Mouse (Mus musculus) liver, embryonic 13.5 days (tissue): Measurements from ENCODE around the gene Mboat2. TPM values are rescaled to one million over a fixed set of nuclear protein-coding genes. Genes with fewer than 3 reads are reported as not detected.
A peak's percentile ranks its signal among the peaks of the same experiment; 100 is the strongest.

Source experiments
- ATAC-seq: fragments of 200-750 bp; cut with Nextera tagmentation; 2 replicates; pipeline ENCODE4 v1.8.0; 2017; ENCODE audit warnings: low read depth, mild to moderate bottlenecking, moderate number of reproducible peaks, moderate library complexity
- DNase-seq: peaks from one replicate; pipeline ENCODE4 v3.0.0; 2022
- H3K27ac ChIP-seq: fragments of 300-500 bp; sonication (generic); 2 replicates; pipeline ENCODE4 v1.5.1; 2015; ENCODE audit warnings: moderate library complexity, mild to moderate bottlenecking, inconsistent platforms
- H3K27me3 ChIP-seq: fragments of 300-500 bp; sonication (generic); 2 replicates; pipeline ENCODE4 v1.6.1; 2015; ENCODE audit warnings: mild to moderate bottlenecking, inconsistent platforms
- H3K36me3 ChIP-seq: fragments of 300-500 bp; sonication (generic); 2 replicates; pipeline ENCODE4 v1.6.1; 2015; ENCODE audit warnings: mild to moderate bottlenecking, inconsistent platforms
- H3K4me1 ChIP-seq: fragments of 300-500 bp; sonication (generic); replicated peaks from 2 replicates; pipeline ENCODE4 v1.6.1; 2015; ENCODE audit warnings: inconsistent platforms
- H3K4me2 ChIP-seq: fragments of 300-500 bp; sonication (generic); 2 replicates; pipeline ENCODE4 v1.6.1; 2015; ENCODE audit warnings: inconsistent platforms, mild to moderate bottlenecking, moderate library complexity
- H3K4me3 ChIP-seq: fragments of 300-500 bp; sonication (generic); replicated peaks from 2 replicates; pipeline ENCODE4 v1.5.1; 2015; ENCODE audit warnings: mild to moderate bottlenecking, inconsistent platforms
- H3K9ac ChIP-seq: fragments of 300-500 bp; sonication (generic); 2 replicates; pipeline ENCODE4 v1.6.1; 2015; ENCODE audit warnings: mild to moderate bottlenecking, inconsistent platforms
- H3K9me3 ChIP-seq: fragments of 300-500 bp; sonication (generic); replicated peaks from 2 replicates; pipeline ENCODE4 v1.6.1; 2016; ENCODE audit warnings: inconsistent platforms
- WGBS: fragments of 180-500 bp; shearing (Covaris S2); methylation state at CpG from one replicate; pipeline ENCODE4 v1.1.7; 2015; ENCODE audit not compliant: insufficient replicate concordance; 5-methylcytosine and 5-hydroxymethylcytosine counted together
- polyA plus RNA-seq: library from polyadenylated mRNA; unstranded; fragments of >200 nt; fragmentation: Nextera tagmentation; extraction: Ambion mirVana; gene quantifications from 2 replicates; pipeline ENCODE4 v1.2.1, GENCODE M21; 2015

Gene Mboat2
- polyA plus RNA-seq, 1 experiment from 2014 or later, result 5.3 TPM

- ATAC-seq (no peak), DNase-seq (no peak)
- no peak overlapping the region for H3K4me3 ChIP-seq
- H3K27me3 ChIP-seq, result 0 out of 2 replicates have a peak, but pooled peaks cover 5% of the 10 kb centered on the region
- no peak overlapping the region for H3K27ac ChIP-seq
- no peaks in the 10 kb centered on the region for H3K36me3 ChIP-seq
- peaks cover 38% of the 10 kb centered on the region for H3K4me1 ChIP-seq
- no peaks in the 10 kb centered on the region for H3K9me3 ChIP-seq
- H3K4me2 ChIP-seq, result no peak overlapping the region
- WGBS, result 81% methylated on average over 7 of the region's 7 CpGs
- H3K9ac ChIP-seq, result no peak overlapping the region
Observed at GRCm38 (mm10) chr12:24929043-24929442, 98.4 kb downstream of the Mboat2 start.

DNA sequence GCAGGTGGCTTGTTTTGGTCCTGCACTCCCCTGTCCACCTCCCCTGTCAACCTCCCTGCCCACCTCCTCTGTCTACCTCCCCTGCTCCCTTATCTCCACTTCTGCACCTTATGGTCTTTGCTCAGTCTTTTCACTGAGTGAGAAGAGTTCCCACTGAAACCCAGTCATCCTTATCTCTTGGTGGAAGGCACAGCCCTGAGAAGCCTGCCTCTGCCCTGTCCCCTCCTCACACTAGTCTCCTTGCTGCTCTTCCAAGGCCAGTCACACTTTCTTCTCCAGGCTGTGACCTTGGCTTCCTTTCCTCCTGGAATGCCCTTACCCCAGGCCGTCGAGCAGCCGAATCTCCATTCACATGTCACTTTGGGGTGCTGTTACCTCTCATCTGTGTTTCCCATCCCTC, 100.1 kb downstream of the Mboat2 start:
- no peak overlapping the region for H3K4me3 ChIP-seq
- H3K27ac ChIP-seq, result peak overlapping the region; percentile 11; the same call in 1 of the 2 replicates
- H3K9ac ChIP-seq, result no peak overlapping the region; the same call in 1 of the 2 replicates
- peak; percentile 94 for ATAC-seq
- H3K27me3 ChIP-seq, result 0 out of 2 replicates have a peak, but pooled peaks cover under 1% of the 10 kb centered on the region
- whole genome bisulfite sequencing, result 56% methylated on average over 3 of the region's 3 CpGs
- H3K9me3 ChIP-seq, result no peaks in the 10 kb centered on the region
- H3K4me1 ChIP-seq, result peaks cover 31% of the 10 kb centered on the region
- peak; percentile 38 for DNase-seq
- H3K4me2 ChIP-seq, result peak overlapping the region; percentile 16; the same call in 1 of the 2 replicates
- no peaks in the 10 kb centered on the region for H3K36me3 ChIP-seq

GRCm38 (mm10) chr12:24932120-24932519, 101.4 kb downstream of the Mboat2 start:
- no peak overlapping the region for H3K27ac ChIP-seq
- H3K4me2 ChIP-seq, result no peak overlapping the region
- DNase-seq, result no peak
- no peak overlapping the region for H3K4me3 ChIP-seq
- ATAC-seq, result no peak
- no peaks in the 10 kb centered on the region for H3K9me3 ChIP-seq
- H3K27me3 ChIP-seq, result no peaks in the 10 kb centered on the region
- 80% methylated on average over 6 of the region's 6 CpGs for WGBS
- H3K36me3 ChIP-seq, result no peaks in the 10 kb centered on the region
- no peak overlapping the region for H3K9ac ChIP-seq
- H3K4me1 ChIP-seq, result peaks cover 38% of the 10 kb centered on the region

- Histone ChIP-seq H3K4me3 (no peak overlapping the region), H3K27me3 (no peaks in the 10 kb centered on the region), H3K36me3 (no peaks in the 10 kb centered on the region), H3K27ac (no peak overlapping the region), H3K4me2 (no peak overlapping the region), H3K9ac (no peak overlapping the region), H3K9me3 (no peaks in the 10 kb centered on the region), H3K4me1 (peaks cover 43% of the 10 kb centered on the region)
- DNase-seq, result no peak
- WGBS, result 91% methylated on average over 1 of the region's 1 CpGs
- no peak for ATAC-seq
Observed at GRCm38 (mm10) chr12:24933206-24933775, 102.6 kb downstream of the Mboat2 start.

DNA sequence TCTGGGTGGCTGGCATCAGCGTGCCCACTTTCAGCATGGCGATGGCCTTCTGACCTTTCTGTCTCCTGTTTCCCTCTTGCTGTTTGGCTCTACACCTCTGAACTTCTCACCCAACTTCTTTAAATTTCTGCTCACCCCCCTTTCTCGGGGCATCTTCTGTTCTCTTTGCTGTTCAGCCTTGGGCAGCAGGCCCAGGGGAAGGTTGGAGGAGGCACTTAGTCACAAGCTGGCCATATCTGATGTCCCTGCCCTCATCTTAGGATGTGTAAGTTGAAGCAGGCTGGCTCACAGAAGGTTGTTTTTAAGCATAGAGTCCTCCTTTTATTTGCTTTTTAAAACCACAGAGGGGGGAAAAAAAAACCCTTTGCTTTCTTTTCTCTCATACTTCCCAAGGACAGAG, 103.3 kb downstream of the Mboat2 start:
- Histone ChIP-seq H3K27me3 (no peaks in the 10 kb centered on the region), H3K9ac (no peak overlapping the region), H3K4me2 (no peak overlapping the region), H3K27ac (no peak overlapping the region), H3K4me1 (peaks cover 38% of the 10 kb centered on the region), H3K4me3 (no peak overlapping the region), H3K36me3 (no peaks in the 10 kb centered on the region), H3K9me3 (no peaks in the 10 kb centered on the region)
- DNase-seq (no peak), ATAC-seq (no peak)
- 74% methylated on average over 3 of the region's 3 CpGs for WGBS

- H3K4me3 ChIP-seq, result no peak overlapping the region
- DNase-seq (no peak), ATAC-seq (no peak)
- no peaks in the 10 kb centered on the region for H3K27me3 ChIP-seq
- H3K27ac ChIP-seq, result no peak overlapping the region
- H3K36me3 ChIP-seq, result no peaks in the 10 kb centered on the region
- H3K9me3 ChIP-seq, result no peaks in the 10 kb centered on the region
- 14% methylated on average over 1 of the region's 1 CpGs for WGBS
- no peak overlapping the region for H3K4me2 ChIP-seq
- H3K9ac ChIP-seq, result no peak overlapping the region
- H3K4me1 ChIP-seq, result peaks cover 30% of the 10 kb centered on the region
Observed at GRCm38 (mm10) chr12:24936281-24936680, 105.6 kb downstream of the Mboat2 start.

- Histone ChIP-seq H3K9ac (no peak overlapping the region), H3K4me3 (no peak overlapping the region), H3K9me3 (no peaks in the 10 kb centered on the region), H3K27me3 (no peaks in the 10 kb centered on the region), H3K36me3 (no peaks in the 10 kb centered on the region), H3K27ac (no peak overlapping the region), H3K4me2 (no peak overlapping the region), H3K4me1 (peaks cover 48% of the 10 kb centered on the region)
- ATAC-seq (no peak), DNase-seq (peak; percentile 73)
- WGBS, result 61% methylated on average over 8 of the region's 8 CpGs
Observed at GRCm38 (mm10) chr12:24939372-24939771, 108.7 kb downstream of the Mboat2 start.

- Histone ChIP-seq H3K4me2 (peak overlapping the region; percentile 23), H3K4me1 (peaks cover 36% of the 10 kb centered on the region), H3K36me3 (no peaks in the 10 kb centered on the region), H3K27ac (peak overlapping the region; percentile 86), H3K9me3 (no peaks in the 10 kb centered on the region), H3K27me3 (no peaks in the 10 kb centered on the region), H3K4me3 (no peak overlapping the region), H3K9ac (peak overlapping the region; percentile 11; the same call in 1 of the 2 replicates)
- 46% methylated on average over 9 of the region's 9 CpGs for WGBS
- DNase-seq (peak; percentile 67), ATAC-seq (peak; percentile 99)
Observed at GRCm38 (mm10) chr12:24942619-24943287, 112.1 kb downstream of the Mboat2 start.

- no peaks in the 10 kb centered on the region for H3K9me3 ChIP-seq
- WGBS, result 46% methylated on average over 4 of the region's 4 CpGs
- no peaks in the 10 kb centered on the region for H3K36me3 ChIP-seq
- H3K27ac ChIP-seq, result peak overlapping the region; percentile 86
- peaks cover 32% of the 10 kb centered on the region for H3K4me1 ChIP-seq
- peak; percentile 46 for ATAC-seq
- no peak for DNase-seq
- H3K4me2 ChIP-seq, result 0 out of 2 replicates have a peak overlapping the region, but pooled peaks have one; percentile 23
- no peak overlapping the region for H3K9ac ChIP-seq
- H3K4me3 ChIP-seq, result no peak overlapping the region
- H3K27me3 ChIP-seq, result no peaks in the 10 kb centered on the region
Observed at GRCm38 (mm10) chr12:24943427-24943826, 112.7 kb downstream of the Mboat2 start.

- no peak overlapping the region for H3K9ac ChIP-seq
- no peak overlapping the region for H3K4me2 ChIP-seq
- H3K36me3 ChIP-seq, result no peaks in the 10 kb centered on the region
- no peaks in the 10 kb centered on the region for H3K9me3 ChIP-seq
- H3K4me1 ChIP-seq, result peaks cover 25% of the 10 kb centered on the region
- no peak overlapping the region for H3K27ac ChIP-seq
- no peak overlapping the region for H3K4me3 ChIP-seq
- ATAC-seq, result no peak
- 81% methylated on average over 7 of the region's 7 CpGs for WGBS
- H3K27me3 ChIP-seq, result no peaks in the 10 kb centered on the region
- DNase-seq, result no peak
Observed at GRCm38 (mm10) chr12:24944597-24944996, 113.9 kb downstream of the Mboat2 start.

DNA sequence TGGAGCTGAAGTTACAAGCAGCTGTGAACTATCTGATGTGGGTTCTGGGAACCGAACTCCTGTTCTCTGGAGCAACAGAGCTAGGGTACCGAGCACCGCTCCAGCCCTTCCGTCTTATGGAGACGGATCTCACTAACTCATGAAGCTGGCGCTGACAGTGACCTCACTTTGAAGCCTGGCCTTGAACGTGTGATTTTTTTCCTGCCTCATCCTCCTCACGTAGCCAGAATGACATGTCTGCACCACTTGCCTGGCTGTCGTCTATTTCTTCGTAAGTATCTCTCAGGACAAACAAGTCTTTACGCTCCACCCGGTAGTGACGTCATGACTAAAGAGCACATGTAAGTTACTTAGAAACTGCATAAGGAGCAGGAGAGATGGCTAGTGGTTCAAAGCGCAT, 116.4 kb downstream of the Mboat2 start:
- Histone ChIP-seq H3K36me3 (no peaks in the 10 kb centered on the region), H3K4me2 (no peak overlapping the region), H3K27me3 (no peaks in the 10 kb centered on the region), H3K4me3 (no peak overlapping the region), H3K4me1 (peaks cover 20% of the 10 kb centered on the region), H3K9me3 (no peaks in the 10 kb centered on the region), H3K27ac (no peak overlapping the region), H3K9ac (no peak overlapping the region)
- 86% methylated on average over 14 of the region's 14 CpGs for WGBS
- no peak for DNase-seq
- no peak for ATAC-seq

DNA sequence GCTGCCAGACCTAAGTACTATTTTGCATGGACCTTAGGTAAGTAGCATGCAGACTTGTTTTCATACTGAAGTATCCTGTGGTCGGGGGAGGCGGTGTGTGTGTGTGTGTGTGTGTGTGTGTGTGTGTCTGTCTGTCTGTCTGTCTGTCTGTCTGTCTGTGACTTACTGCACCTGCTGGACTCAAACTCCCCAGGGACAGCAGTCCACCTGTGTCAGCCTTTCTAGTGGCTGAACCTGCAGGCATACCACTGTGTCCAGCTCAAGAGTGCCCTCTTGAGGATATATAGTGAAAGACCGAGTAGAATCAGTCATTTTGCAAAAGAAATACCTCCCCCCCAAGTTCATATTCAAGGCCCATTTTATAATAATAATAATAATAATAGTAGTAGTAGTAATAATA, 117.7 kb downstream of the Mboat2 start:
- Histone ChIP-seq H3K27ac (no peak overlapping the region), H3K4me2 (no peak overlapping the region), H3K27me3 (no peaks in the 10 kb centered on the region), H3K9ac (no peak overlapping the region), H3K4me1 (peaks cover 7% of the 10 kb centered on the region), H3K36me3 (no peaks in the 10 kb centered on the region), H3K9me3 (no peaks in the 10 kb centered on the region), H3K4me3 (no peak overlapping the region)
- ATAC-seq, result no peak; the same call in 1 of the 2 replicates
- 57% methylated on average over 3 of the region's 3 CpGs for WGBS
- DNase-seq, result no peak
